Mouse (Mus musculus) forebrain, embryonic 11.5 days (tissue): ENCODE data around the gene Pacsin2. TPM values are rescaled to one million over a fixed set of nuclear protein-coding genes. Genes with fewer than 3 reads are reported as not detected.

Experiments used
- ATAC-seq: fragments of 200-750 bp; cut with Nextera tagmentation; replicated peaks from 2 replicates; pipeline ENCODE4 v1.8.0; 2017; ENCODE audit warnings: moderate TSS enrichment; ENCODE audit not compliant: low FRiP score
- DNase-seq: peaks from one replicate; pipeline ENCODE4 v3.0.0-alpha.2; 2017; ENCODE audit warnings: low spot score
- H3K27ac ChIP-seq: fragments of 300-500 bp; sonication (generic); 2 replicates; pipeline ENCODE4 v1.5.1; 2014; ENCODE audit warnings: low read depth, low read length
- H3K27me3 ChIP-seq: fragments of 300-500 bp; sonication (generic); 2 replicates; pipeline ENCODE4 v1.6.1; 2014; ENCODE audit warnings: mild to moderate bottlenecking, low read length, mixed read lengths; ENCODE audit not compliant: control insufficient read depth, insufficient read depth
- H3K36me3 ChIP-seq: fragments of 300-500 bp; sonication (generic); 2 replicates; pipeline ENCODE4 v1.6.1; 2014; ENCODE audit warnings: mild to moderate bottlenecking, low read length, moderate library complexity, mixed read lengths; ENCODE audit not compliant: control insufficient read depth, insufficient read depth
- H3K4me1 ChIP-seq: fragments of 300-500 bp; sonication (generic); replicated peaks from 2 replicates; pipeline ENCODE4 v1.6.1; 2014; ENCODE audit warnings: low read length, mixed read lengths; ENCODE audit not compliant: control insufficient read depth, insufficient read depth
- H3K4me2 ChIP-seq: fragments of 300-500 bp; sonication (generic); 2 replicates; pipeline ENCODE4 v1.6.1; 2014; ENCODE audit warnings: low read depth, mild to moderate bottlenecking, low read length, moderate library complexity, mixed read lengths; ENCODE audit not compliant: severe bottlenecking
- H3K4me3 ChIP-seq: fragments of 300-500 bp; sonication (generic); 2 replicates; pipeline ENCODE4 v1.5.1; 2014; ENCODE audit warnings: low read depth, low read length
- H3K9ac ChIP-seq: fragments of 300-500 bp; sonication (generic); 2 replicates; pipeline ENCODE4 v1.6.1; 2014; ENCODE audit warnings: low read length
- H3K9me3 ChIP-seq: fragments of 300-500 bp; sonication (generic); 2 replicates; pipeline ENCODE4 v1.6.1; 2016; ENCODE audit warnings: low read length, mixed read lengths; ENCODE audit not compliant: control insufficient read depth
- WGBS: fragments of 180-500 bp; shearing (Covaris S2); extraction: QIAGEN DNeasy Blood & Tissue Kit; methylation state at CpG from one replicate; pipeline ENCODE4 v1.1.7; 2014; 5-methylcytosine and 5-hydroxymethylcytosine counted together
- polyA plus RNA-seq: library from polyadenylated mRNA; unstranded; fragments of >200 nt; fragmentation: Nextera tagmentation; extraction: Ambion mirVana; gene quantifications from 2 replicates; pipeline ENCODE4 v1.2.1, GENCODE M21; 2014

Pacsin2 gene
- polyA plus RNA-seq, 1 experiment from 2014 or later: 50.5 TPM

DNA sequence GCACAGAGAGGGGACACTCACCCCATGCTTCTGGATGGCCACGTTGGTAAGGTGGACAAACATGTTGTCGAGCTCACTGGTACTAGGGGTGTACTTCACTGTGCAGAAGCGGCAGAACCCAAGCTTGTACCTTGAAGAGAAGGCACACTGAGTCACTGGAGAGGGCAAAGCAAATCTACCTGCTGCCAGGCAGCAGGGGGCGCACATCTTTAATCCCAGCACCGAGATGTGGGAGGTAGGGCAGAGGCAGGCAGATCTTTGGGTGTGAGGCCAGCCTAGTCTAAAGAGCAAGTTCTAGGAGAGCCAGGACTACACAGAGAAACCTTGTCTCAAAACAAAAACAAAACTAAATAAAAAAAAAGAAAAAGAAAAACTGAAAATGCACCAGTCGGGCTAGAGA is 32.9 kb upstream of the Pacsin2 start:
- H3K27me3 ChIP-seq: no peaks in the 10 kb centered on the region
- H3K4me1 ChIP-seq: no peaks in the 10 kb centered on the region
- H3K4me2 ChIP-seq: no peak overlapping the region
- H3K27ac ChIP-seq: no peak overlapping the region
- H3K9ac ChIP-seq: no peak overlapping the region
- DNase-seq (no peak), ATAC-seq (no peak)
- H3K4me3 ChIP-seq: no peak overlapping the region
- 93% methylated on average over 6 of the region's 6 CpGs for WGBS
- H3K36me3 ChIP-seq: no peaks in the 10 kb centered on the region; the same call in 1 of the 2 replicates
- H3K9me3 ChIP-seq: no peaks in the 10 kb centered on the region

GRCm38 (mm10) chr15:83495787-83496367 is 31.5 kb upstream of the Pacsin2 start:
- Histone ChIP-seq H3K4me3 (no peak overlapping the region), H3K27ac (no peak overlapping the region), H3K4me1 (no peaks in the 10 kb centered on the region), H3K9me3 (no peaks in the 10 kb centered on the region), H3K4me2 (no peak overlapping the region), H3K27me3 (no peaks in the 10 kb centered on the region), H3K9ac (no peak overlapping the region), H3K36me3 (no peaks in the 10 kb centered on the region; the same call in 1 of the 2 replicates)
- no peak for ATAC-seq
- WGBS: 75% methylated on average over 22 of the region's 22 CpGs
- DNase-seq: no peak

GRCm38 (mm10) chr15:83495195-83495594 is 30.8 kb upstream of the Pacsin2 start:
- Histone ChIP-seq H3K36me3 (no peaks in the 10 kb centered on the region; the same call in 1 of the 2 replicates), H3K4me2 (no peak overlapping the region), H3K4me1 (no peaks in the 10 kb centered on the region), H3K27ac (no peak overlapping the region), H3K9me3 (no peaks in the 10 kb centered on the region), H3K9ac (no peak overlapping the region), H3K27me3 (no peaks in the 10 kb centered on the region), H3K4me3 (no peak overlapping the region)
- DNase-seq (no peak), ATAC-seq (no peak)
- WGBS: 89% methylated on average over 3 of the region's 3 CpGs

GRCm38 (mm10) chr15:83494572-83494920 is 30.1 kb upstream of the Pacsin2 start:
- no peak overlapping the region for H3K4me2 ChIP-seq
- H3K27ac ChIP-seq: no peak overlapping the region
- H3K4me3 ChIP-seq: no peak overlapping the region
- no peak for DNase-seq
- ATAC-seq: no peak
- H3K27me3 ChIP-seq: no peaks in the 10 kb centered on the region
- H3K9me3 ChIP-seq: no peaks in the 10 kb centered on the region
- WGBS: 74% methylated on average over 6 of the region's 6 CpGs
- no peak overlapping the region for H3K9ac ChIP-seq
- H3K4me1 ChIP-seq: no peaks in the 10 kb centered on the region
- no peaks in the 10 kb centered on the region; the same call in 1 of the 2 replicates for H3K36me3 ChIP-seq

- no peak overlapping the region for H3K4me2 ChIP-seq
- H3K9ac ChIP-seq: no peak overlapping the region
- no peak overlapping the region for H3K27ac ChIP-seq
- H3K4me3 ChIP-seq: no peak overlapping the region
- no peaks in the 10 kb centered on the region for H3K9me3 ChIP-seq
- H3K36me3 ChIP-seq: no peaks in the 10 kb centered on the region; the same call in 1 of the 2 replicates
- WGBS: 81% methylated on average over 7 of the region's 7 CpGs
- DNase-seq (no peak), ATAC-seq (no peak)
- no peaks in the 10 kb centered on the region for H3K4me1 ChIP-seq
- no peaks in the 10 kb centered on the region for H3K27me3 ChIP-seq
Observed at GRCm38 (mm10) chr15:83493856-83494571, 29.6 kb upstream of the Pacsin2 start.

- Histone ChIP-seq H3K4me2 (no peak overlapping the region), H3K4me3 (no peak overlapping the region), H3K4me1 (no peaks in the 10 kb centered on the region), H3K36me3 (no peaks in the 10 kb centered on the region), H3K27me3 (no peaks in the 10 kb centered on the region), H3K9me3 (no peaks in the 10 kb centered on the region), H3K27ac (no peak overlapping the region), H3K9ac (no peak overlapping the region)
- WGBS: 89% methylated on average over 5 of the region's 5 CpGs
- DNase-seq: no peak
- no peak for ATAC-seq
Observed at GRCm38 (mm10) chr15:83491891-83492290, 27.5 kb upstream of the Pacsin2 start.

GRCm38 (mm10) chr15:83489471-83489870 is 25.1 kb upstream of the Pacsin2 start:
- DNase-seq (no peak), ATAC-seq (no peak)
- H3K9me3 ChIP-seq: no peaks in the 10 kb centered on the region
- no peak overlapping the region for H3K9ac ChIP-seq
- no peak overlapping the region for H3K4me2 ChIP-seq
- H3K27me3 ChIP-seq: no peaks in the 10 kb centered on the region
- no peaks in the 10 kb centered on the region for H3K36me3 ChIP-seq
- WGBS: 94% methylated on average over 20 of the region's 20 CpGs
- H3K27ac ChIP-seq: no peak overlapping the region
- H3K4me1 ChIP-seq: no peaks in the 10 kb centered on the region
- H3K4me3 ChIP-seq: no peak overlapping the region

DNA sequence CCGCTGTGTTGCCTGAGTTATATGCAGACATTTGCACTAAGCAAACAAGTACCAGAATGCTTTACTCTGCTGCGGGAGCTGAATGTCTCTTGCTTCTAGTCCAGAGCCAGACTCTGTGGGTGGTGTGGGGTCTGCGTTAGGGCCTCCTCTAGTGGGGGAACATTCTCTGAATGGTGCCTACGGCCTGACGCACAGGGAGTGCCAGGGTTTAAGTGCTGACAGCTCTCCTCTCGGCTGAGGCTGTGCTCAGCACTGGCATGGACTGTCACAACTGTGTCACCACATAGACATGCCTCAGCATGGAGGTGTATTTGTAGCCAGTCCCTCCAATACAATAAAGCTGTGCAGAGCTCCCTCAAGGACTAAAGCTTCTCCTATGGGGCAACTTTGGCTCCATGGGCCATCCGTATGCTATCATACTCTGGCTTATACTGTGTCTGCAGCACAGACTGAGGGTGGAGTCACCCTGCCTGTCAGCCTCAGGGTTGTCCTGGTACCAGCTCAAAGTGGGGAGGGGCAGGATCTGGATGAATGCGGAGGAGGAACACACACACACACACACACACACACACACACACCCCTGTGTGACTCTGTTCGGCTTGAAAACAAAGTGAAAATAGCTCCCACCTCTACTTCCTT is 23.2 kb upstream of the Pacsin2 start:
- DNase-seq: no peak

More for the DNA sequence above, 23.2 kb upstream of the Pacsin2 start:
- ATAC-seq: no peak
- H3K9ac ChIP-seq: no peak overlapping the region
- no peak overlapping the region for H3K4me3 ChIP-seq
- H3K36me3 ChIP-seq: 0 out of 2 replicates have a peak, but pooled peaks cover 2% of the 10 kb centered on the region
- 75% methylated on average over 9 of the region's 9 CpGs for WGBS
- H3K27me3 ChIP-seq: no peaks in the 10 kb centered on the region
- H3K9me3 ChIP-seq: no peaks in the 10 kb centered on the region
- H3K4me1 ChIP-seq: no peaks in the 10 kb centered on the region
- no peak overlapping the region for H3K27ac ChIP-seq
- no peak overlapping the region for H3K4me2 ChIP-seq
